Mouse (Mus musculus) limb, embryonic 14.5 days (tissue): ENCODE results near the gene Hes1. TPM values are rescaled to one million over a fixed set of nuclear protein-coding genes. Genes with fewer than 3 reads are reported as not detected.

Experiments
- ATAC-seq: fragments of 200-750 bp; cut with Nextera tagmentation; 2 replicates; pipeline ENCODE4 v1.8.0; 2017; ENCODE audit warnings: low read depth, moderate number of reproducible peaks, moderate TSS enrichment; ENCODE audit not compliant: low FRiP score
- DNase-seq: peaks from one replicate; pipeline ENCODE4 v3.0.0-alpha.2; 2015; ENCODE audit warnings: low spot score
- H3K27ac ChIP-seq: fragments of 300-500 bp; sonication (generic); replicated peaks from 2 replicates; pipeline ENCODE4 v1.5.1; 2014; ENCODE audit warnings: low read depth, mild to moderate bottlenecking, low read length, moderate library complexity, mixed read lengths
- H3K27me3 ChIP-seq: fragments of 300-500 bp; sonication (generic); 2 replicates; pipeline ENCODE4 v1.6.1; 2014; ENCODE audit warnings: low read length, mixed read lengths; ENCODE audit not compliant: control insufficient read depth, insufficient read depth
- H3K36me3 ChIP-seq: fragments of 300-500 bp; sonication (generic); 2 replicates; pipeline ENCODE4 v1.6.1; 2014; ENCODE audit warnings: mild to moderate bottlenecking, low read length, moderate library complexity, mixed read lengths; ENCODE audit not compliant: control insufficient read depth, insufficient read depth
- H3K4me1 ChIP-seq: fragments of 300-500 bp; sonication (generic); 2 replicates; pipeline ENCODE4 v1.6.1; 2014; ENCODE audit warnings: antibody characterized with exemption, low read length, mixed read lengths; ENCODE audit not compliant: control insufficient read depth, insufficient read depth
- H3K4me2 ChIP-seq: fragments of 300-500 bp; sonication (generic); replicated peaks from 2 replicates; pipeline ENCODE4 v1.6.1; 2014; ENCODE audit warnings: low read depth, mild to moderate bottlenecking, low read length, moderate library complexity; ENCODE audit not compliant: severe bottlenecking
- H3K4me3 ChIP-seq: fragments of 300-500 bp; sonication (generic); replicated peaks from 2 replicates; pipeline ENCODE4 v1.5.1; 2014; ENCODE audit warnings: low read length
- H3K9ac ChIP-seq: fragments of 300-500 bp; sonication (generic); 2 replicates; pipeline ENCODE4 v1.6.1; 2014; ENCODE audit warnings: mild to moderate bottlenecking, low read depth, low read length, moderate library complexity; ENCODE audit not compliant: severe bottlenecking
- H3K9me3 ChIP-seq: fragments of 300-500 bp; sonication (generic); 2 replicates; pipeline ENCODE4 v1.6.1; 2016; ENCODE audit warnings: low read length; ENCODE audit not compliant: control insufficient read depth
- POLR2A ChIP-seq: fragments of 200-500 bp; IDR thresholded peaks from 2 replicates; pipeline ENCODE4 v1.8.0; 2012; ENCODE audit warnings: inconsistent platforms, mild to moderate bottlenecking, moderate library complexity, borderline replicate concordance; ENCODE audit not compliant: insufficient read depth, insufficient read length; ENCODE audit errors: extremely low read depth
- WGBS: fragments of 180-500 bp; shearing (Covaris S2); extraction: QIAGEN DNeasy Blood & Tissue Kit; methylation state at CpG from one replicate; pipeline ENCODE4 v1.1.7; 2014; 5-methylcytosine and 5-hydroxymethylcytosine counted together
- polyA plus RNA-seq, 2 experiments: library from polyadenylated mRNA; depleted of rRNA in 1 of 2; stranded (reverse) in 1 of 2; unstranded in 1 of 2; fragments of >200 nt; fragmentation: Nextera tagmentation in 1 of 2; extraction: Ambion mirVana in 1 of 2; gene quantifications; 2 replicates each; pipeline versions ENCODE4 v1.2.1 to v1.2.3; 2012 to 2014

The Hes1 gene
- polyA plus RNA-seq, 2 experiments, result 71.9 to 143 TPM

GRCm38 (mm10) chr16:30081498-30081897 lies 17.3 kb downstream of the Hes1 start:
- no peak for DNase-seq
- no peak for TF ChIP-seq POLR2A
- no peak overlapping the region for H3K4me3 ChIP-seq
- no peaks in the 10 kb centered on the region for H3K9me3 ChIP-seq
- H3K27ac ChIP-seq, result no peak overlapping the region
- H3K4me2 ChIP-seq, result no peak overlapping the region
- ATAC-seq, result no peak
- H3K4me1 ChIP-seq, result peaks cover 14% of the 10 kb centered on the region; the same call in 1 of the 2 replicates
- 55% methylated on average over 4 of the region's 4 CpGs for WGBS
- no peaks in the 10 kb centered on the region for H3K36me3 ChIP-seq
- H3K9ac ChIP-seq, result no peak overlapping the region
- no peaks in the 10 kb centered on the region for H3K27me3 ChIP-seq

DNA sequence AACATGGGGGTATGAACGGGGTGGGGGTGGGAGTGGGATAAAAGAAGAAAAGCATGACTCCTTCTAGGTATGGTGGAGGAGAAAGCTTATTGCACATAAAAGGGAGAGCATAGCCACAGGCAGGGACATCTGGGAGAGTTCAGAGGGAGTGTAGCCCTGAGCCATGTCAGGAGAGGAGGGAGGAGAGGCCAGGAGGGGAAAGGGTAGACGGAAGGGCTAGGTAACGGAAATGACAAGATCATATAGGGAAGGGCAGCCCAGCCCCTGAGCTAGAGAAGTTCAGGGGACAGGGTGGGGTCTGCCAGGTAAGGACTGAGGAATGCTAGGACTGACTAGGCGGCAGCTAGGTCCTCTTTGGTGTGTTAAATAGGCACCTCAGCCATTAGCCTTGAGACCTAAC lies 17.8 kb downstream of the Hes1 start:
- TF ChIP-seq POLR2A, result no peak
- H3K4me3 ChIP-seq, result no peak overlapping the region
- ATAC-seq (no peak), DNase-seq (no peak)
- no peak overlapping the region for H3K9ac ChIP-seq
- H3K9me3 ChIP-seq, result no peaks in the 10 kb centered on the region
- H3K4me1 ChIP-seq, result peaks cover 14% of the 10 kb centered on the region; the same call in 1 of the 2 replicates
- H3K27ac ChIP-seq, result no peak overlapping the region
- H3K36me3 ChIP-seq, result no peaks in the 10 kb centered on the region
- 73% methylated on average over 4 of the region's 4 CpGs for WGBS
- no peaks in the 10 kb centered on the region for H3K27me3 ChIP-seq
- H3K4me2 ChIP-seq, result no peak overlapping the region

DNA sequence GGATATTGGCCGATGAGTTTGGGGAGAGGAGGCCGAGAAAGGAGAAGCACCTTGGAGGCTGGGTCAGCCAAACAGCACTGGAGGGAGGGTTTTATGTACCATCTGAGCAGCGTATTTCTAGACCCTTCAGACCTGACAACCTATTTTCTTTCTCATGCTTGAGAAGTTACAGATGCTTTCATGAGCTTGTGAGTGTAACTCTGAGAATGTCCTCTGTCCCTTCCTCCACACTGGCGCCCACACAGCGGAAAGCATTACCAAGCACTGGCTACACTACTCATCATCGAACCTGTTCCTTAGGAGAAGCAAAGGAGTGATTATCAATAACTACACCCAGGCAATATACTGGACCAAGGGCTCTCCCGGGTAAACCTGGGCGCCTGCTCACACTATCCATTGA lies 18.8 kb downstream of the Hes1 start:
- no peak overlapping the region for H3K4me2 ChIP-seq
- no peaks in the 10 kb centered on the region for H3K9me3 ChIP-seq
- H3K9ac ChIP-seq, result no peak overlapping the region
- TF ChIP-seq POLR2A, result no peak
- no peaks in the 10 kb centered on the region for H3K36me3 ChIP-seq
- H3K4me3 ChIP-seq, result no peak overlapping the region
- no peak overlapping the region for H3K27ac ChIP-seq
- ATAC-seq (no peak), DNase-seq (no peak)
- H3K27me3 ChIP-seq, result no peaks in the 10 kb centered on the region
- 93% methylated on average over 8 of the region's 8 CpGs for WGBS
- H3K4me1 ChIP-seq, result peaks cover 14% of the 10 kb centered on the region; the same call in 1 of the 2 replicates

DNA sequence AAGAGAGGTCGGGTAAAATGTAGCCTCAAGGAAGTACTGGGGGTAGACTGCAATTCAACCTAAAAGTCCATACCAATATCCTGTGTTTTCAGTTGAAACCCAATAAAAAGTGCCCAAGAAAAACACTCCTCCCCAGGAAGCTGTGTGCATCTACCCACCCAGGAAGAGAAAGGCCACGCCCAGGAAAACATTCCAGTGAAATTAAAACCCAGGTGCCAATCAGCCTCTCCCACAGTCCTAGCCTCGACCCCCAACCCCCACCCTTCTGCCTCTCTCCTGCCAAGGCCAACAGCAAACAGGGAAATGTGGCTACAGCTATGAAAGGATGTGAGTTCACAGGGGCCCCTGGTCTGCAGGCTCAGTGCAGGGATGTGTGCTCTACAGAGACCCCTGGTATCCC lies 19.4 kb downstream of the Hes1 start:
- H3K36me3 ChIP-seq, result no peaks in the 10 kb centered on the region
- H3K9ac ChIP-seq, result no peak overlapping the region
- TF ChIP-seq POLR2A, result no peak
- DNase-seq (no peak), ATAC-seq (no peak)
- H3K4me1 ChIP-seq, result peaks cover 14% of the 10 kb centered on the region; the same call in 1 of the 2 replicates
- no peak overlapping the region for H3K27ac ChIP-seq
- no peaks in the 10 kb centered on the region for H3K9me3 ChIP-seq
- no peak overlapping the region for H3K4me2 ChIP-seq
- H3K4me3 ChIP-seq, result no peak overlapping the region
- 36% methylated on average over 3 of the region's 3 CpGs for WGBS
- no peaks in the 10 kb centered on the region for H3K27me3 ChIP-seq

GRCm38 (mm10) chr16:30088646-30089045 lies 24.5 kb downstream of the Hes1 start:
- Histone ChIP-seq H3K4me3 (no peak overlapping the region), H3K9ac (no peak overlapping the region), H3K27ac (no peak overlapping the region), H3K9me3 (no peaks in the 10 kb centered on the region), H3K36me3 (no peaks in the 10 kb centered on the region), H3K27me3 (no peaks in the 10 kb centered on the region), H3K4me1 (peaks cover 3% of the 10 kb centered on the region; the same call in 1 of the 2 replicates), H3K4me2 (no peak overlapping the region)
- TF ChIP-seq POLR2A, result no peak
- ATAC-seq, result no peak
- DNase-seq, result no peak
- 80% methylated on average over 5 of the region's 5 CpGs for WGBS
